22 mouse cellular contexts compared by ENCODE assay signal in the genomic region with DNA sequence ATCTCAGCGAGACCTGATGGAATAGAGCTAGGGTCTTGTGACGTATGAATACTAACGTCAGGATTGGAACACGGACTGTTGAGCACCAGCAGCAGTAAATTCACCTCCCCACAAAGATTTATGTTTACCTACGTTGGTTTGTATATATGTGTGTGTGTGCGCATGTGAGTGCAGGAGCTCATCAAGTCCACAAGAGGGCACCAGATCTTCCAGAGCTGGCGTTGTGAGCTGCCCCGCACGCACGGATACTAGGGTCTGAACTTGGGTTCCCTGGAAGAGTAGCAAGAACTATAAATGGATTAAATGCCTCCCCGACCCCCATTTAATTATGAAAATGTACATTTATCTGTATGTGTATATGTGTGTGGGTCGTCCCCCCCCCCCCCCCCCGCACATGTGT. TPM values are rescaled to one million over a fixed set of nuclear protein-coding genes. Genes with fewer than 3 reads are reported as not detected.
A peak's percentile ranks its signal among the peaks of the same experiment; 100 is the strongest.
DNase-seq lines count a peak whose midpoint lies in the region; ATAC-seq and TF ChIP-seq lines count a peak whose summit lies in the region.
"Had no signal": no experiment of that assay in that cellular context is flagged by ENCODE, and none has a peak within 500 bp of the region (broad histone marks: within the 10 kb centered on the region; RNA-seq: fewer than 3 reads in every experiment).

No protein-coding gene starts in this region.

- WGBS in kidney, embryonic 16.5 days, result 85% methylated on average over 12 of the region's 13 CpGs
- WGBS in midbrain, embryonic 11.5 days, result 94% methylated on average over 12 of the region's 13 CpGs
- WGBS in midbrain, embryonic 13.5 days, result 97% methylated on average over 13 of the region's 13 CpGs

- no peak for ATAC-seq in kidney, embryonic 16.5 days (ENCODE audit: low FRiP score, low TSS enrichment)
- ATAC-seq in midbrain, embryonic 11.5 days (ENCODE audit: low FRiP score), result no peak
- no peak for ATAC-seq in midbrain, embryonic 13.5 days
- ATAC-seq: forebrain, embryonic 14.5 days had no signal

- TF ChIP-seq CTCF in gastrocnemius, adult 2 months (IDR thresholded peaks at IDR 0.05), result peak; percentile 31; the same call in 1 of the 2 replicates
- TF ChIP-seq CTCF in brain, embryonic 14.5 days (IDR thresholded peaks at IDR 0.05; ENCODE audit: borderline replicate concordance, extremely low read depth, insufficient read depth, insufficient read length), result 0 out of 2 replicates have a peak, but pooled peaks have one; percentile 1

- intact Hi-C loops in gastrocnemius, adult 2 months (cut with DNase I), result no loop called here

- no peak for DNase-seq in gastrocnemius, adult 2 months
- DNase-seq in gastrocnemius, postnatal 25 days, result no peak
- no peak for DNase-seq in kidney, adult 11 months
- peak; percentile 77 for DNase-seq in midbrain, embryonic 11.5 days (ENCODE audit: low spot score, missing footprints)
- DNase-seq in brain, embryonic 14.5 days (ENCODE audit: low read depth), result no peak
- DNase-seq in testis, postnatal 14 days (ENCODE audit: low spot score), result no peak
- DNase-seq: adrenal gland, adult 8-10 months; cerebellum, adult 18-20 months; cerebellum, postnatal 36 days; left cerebral cortex, postnatal 4 days; lung, postnatal 4 days; thymus, adult 2 months had no signal

- H3K36me3 ChIP-seq in kidney, embryonic 16.5 days (ENCODE audit: insufficient read depth, low read length), result peaks cover 3% of the 10 kb centered on the region; the same call in 1 of the 2 replicates
- H3K36me3 ChIP-seq in midbrain, embryonic 11.5 days (ENCODE audit: control insufficient read depth, insufficient read depth, low read length), result no peaks in the 10 kb centered on the region
- H3K36me3 ChIP-seq in midbrain, embryonic 13.5 days, result no peaks in the 10 kb centered on the region
- H3K36me3 ChIP-seq: G1E; midbrain, embryonic 12.5 days had no signal

- no peak overlapping the region for H3K9ac ChIP-seq in kidney, embryonic 16.5 days (replicated peaks; ENCODE audit: low read length)
- H3K9ac ChIP-seq in midbrain, embryonic 11.5 days (ENCODE audit: low read length), result no peak overlapping the region
- no peak overlapping the region for H3K9ac ChIP-seq in midbrain, embryonic 13.5 days (replicated peaks)
- H3K9ac ChIP-seq: heart, embryonic 13.5 days; liver, embryonic 15.5 days; midbrain, embryonic 12.5 days had no signal

- peaks cover 4% of the 10 kb centered on the region; the same call in 1 of the 2 replicates for H3K9me3 ChIP-seq in kidney, embryonic 16.5 days (ENCODE audit: low read length)
- H3K9me3 ChIP-seq in midbrain, embryonic 11.5 days (ENCODE audit: control insufficient read depth, low read length), result peaks cover 2% of the 10 kb centered on the region; the same call in 1 of the 2 replicates
- no peaks in the 10 kb centered on the region for H3K9me3 ChIP-seq in midbrain, embryonic 13.5 days
- H3K9me3 ChIP-seq: liver, embryonic 15.5 days; midbrain, embryonic 12.5 days had no signal

- no peaks in the 10 kb centered on the region for H3K27me3 ChIP-seq in kidney, embryonic 16.5 days (ENCODE audit: insufficient read depth, low read length)
- no peaks in the 10 kb centered on the region for H3K27me3 ChIP-seq in midbrain, embryonic 11.5 days (ENCODE audit: control insufficient read depth, insufficient read depth, low read length)
- peaks cover 7% of the 10 kb centered on the region; the same call in 1 of the 2 replicates for H3K27me3 ChIP-seq in midbrain, embryonic 13.5 days
- H3K27me3 ChIP-seq: heart, embryonic 13.5 days; liver, embryonic 15.5 days had no signal

- no peak overlapping the region for H3K4me2 ChIP-seq in kidney, embryonic 16.5 days (replicated peaks; ENCODE audit: low read depth, low read length)
- H3K4me2 ChIP-seq in midbrain, embryonic 11.5 days, result no peak overlapping the region
- no peak overlapping the region for H3K4me2 ChIP-seq in midbrain, embryonic 13.5 days (replicated peaks)
- H3K4me2 ChIP-seq: liver, embryonic 15.5 days; midbrain, embryonic 12.5 days had no signal

- TF ChIP-seq POLR2A in brain, embryonic 14.5 days (IDR thresholded peaks at IDR 0.05; ENCODE audit: borderline replicate concordance, extremely low read depth, insufficient read depth, insufficient read length, poor library complexity, severe bottlenecking), result no peak

- no peak overlapping the region for H3K27ac ChIP-seq in gastrocnemius, adult 2 months
- peak overlapping the region; percentile 36; the same call in 1 of the 2 replicates for H3K27ac ChIP-seq in kidney, embryonic 16.5 days (ENCODE audit: low read length)
- H3K27ac ChIP-seq in midbrain, embryonic 11.5 days (ENCODE audit: low read depth, low read length), result no peak overlapping the region
- no peak overlapping the region for H3K27ac ChIP-seq in midbrain, embryonic 13.5 days
- H3K27ac ChIP-seq: embryonic facial prominence, embryonic 10.5 days; midbrain, embryonic 12.5 days had no signal

- H3K4me1 ChIP-seq in kidney, embryonic 16.5 days (ENCODE audit: insufficient read depth, low read length), result peaks cover 23% of the 10 kb centered on the region
- peaks cover 8% of the 10 kb centered on the region for H3K4me1 ChIP-seq in midbrain, embryonic 11.5 days (ENCODE audit: control insufficient read depth, insufficient read depth, low read length)
- peaks cover 18% of the 10 kb centered on the region for H3K4me1 ChIP-seq in midbrain, embryonic 13.5 days (replicated peaks)

- no peak overlapping the region for H3K4me3 ChIP-seq in gastrocnemius, adult 2 months
- H3K4me3 ChIP-seq in kidney, embryonic 16.5 days (ENCODE audit: low read length), result no peak overlapping the region
- no peak overlapping the region for H3K4me3 ChIP-seq in midbrain, embryonic 11.5 days (ENCODE audit: low read depth, low read length)
- H3K4me3 ChIP-seq in midbrain, embryonic 13.5 days (replicated peaks), result no peak overlapping the region
- H3K4me3 ChIP-seq: embryonic facial prominence, embryonic 10.5 days; heart, embryonic 13.5 days; liver, embryonic 15.5 days; midbrain, embryonic 12.5 days had no signal

RNA-seq across cellular contexts. Expression of a gene that starts 12.3 kb away (rescaled TPM):
- 10 to 100 TPM; 19.2 to 23.2 TPM for total RNA-seq in gastrocnemius, adult 2 months (2021)
- total RNA-seq in gastrocnemius, postnatal 25 days (2021), result 10 to 100 TPM; 14.1 to 15.3 TPM
- polyA plus RNA-seq in kidney, embryonic 16.5 days (2015; fragmentation: Nextera tagmentation; extraction: Ambion mirVana), result 16.8 and 20.0 TPM in 2 replicates
- polyA plus RNA-seq in midbrain, embryonic 11.5 days (2014; fragmentation: Nextera tagmentation; extraction: Ambion mirVana), result 7.6 and 7.9 TPM in 2 replicates
- 12.8 and 14.6 TPM in 2 replicates for polyA plus RNA-seq in midbrain, embryonic 13.5 days (2015; fragmentation: Nextera tagmentation; extraction: Ambion mirVana)
- polyA plus RNA-seq in brain, embryonic 14.5 days (2012; rRNA removed), result 13.9 and 16.0 TPM in 2 replicates

RNA-seq across cellular contexts. Expression of a gene that starts 33.7 kb away (rescaled TPM):
- total RNA-seq in gastrocnemius, adult 2 months (2021), result not detected
- total RNA-seq in gastrocnemius, postnatal 25 days (2021), result not detected
- 0.56 TPM in 1 of 2 replicates, not detected in the other for polyA plus RNA-seq in kidney, embryonic 16.5 days (2015; fragmentation: Nextera tagmentation; extraction: Ambion mirVana)
- polyA plus RNA-seq in midbrain, embryonic 11.5 days (2014; fragmentation: Nextera tagmentation; extraction: Ambion mirVana), result not detected in 2 replicates
- 0.32 TPM in 1 of 2 replicates, not detected in the other for polyA plus RNA-seq in midbrain, embryonic 13.5 days (2015; fragmentation: Nextera tagmentation; extraction: Ambion mirVana)
- 0.16 and 0.59 TPM in 2 replicates for polyA plus RNA-seq in brain, embryonic 14.5 days (2012; rRNA removed)
- total RNA-seq: adrenal gland, adult 8-10 months; G1E; left cerebral cortex, postnatal 4 days had no signal
- polyA plus RNA-seq: embryonic facial prominence, embryonic 10.5 days; G1E; heart, embryonic 13.5 days; large intestine, adult 2 months; liver, embryonic 15.5 days; midbrain, embryonic 12.5 days; urinary bladder, adult 2 months had no signal

RNA-seq across cellular contexts. Expression of a gene that starts 52.0 kb away (rescaled TPM):
- total RNA-seq in gastrocnemius, adult 2 months (2021), result under 1 TPM; 0.28 to 0.36 TPM
- total RNA-seq in gastrocnemius, postnatal 25 days (2021), result under 1 TPM; 0.23 to 0.38 TPM
- polyA plus RNA-seq in kidney, embryonic 16.5 days (2015; fragmentation: Nextera tagmentation; extraction: Ambion mirVana), result 3.2 and 3.8 TPM in 2 replicates
- polyA plus RNA-seq in midbrain, embryonic 11.5 days (2014; fragmentation: Nextera tagmentation; extraction: Ambion mirVana), result 1.6 TPM in 2 replicates
- polyA plus RNA-seq in midbrain, embryonic 13.5 days (2015; fragmentation: Nextera tagmentation; extraction: Ambion mirVana), result 2.6 and 3.3 TPM in 2 replicates
- polyA plus RNA-seq in brain, embryonic 14.5 days (2012; rRNA removed), result 9.3 and 11.0 TPM in 2 replicates
